Mouse (Mus musculus) frontal cortex, postnatal 14 days (tissue): ENCODE measurements around the gene Serbp1.
"Not testable (repeated sequence)": the region's sequence is repeated elsewhere in the genome, so short reads cannot be mapped to it uniquely, and the experiment has no call there.

Experiments
- DNase-seq, 2 experiments: peaks; one replicate each; pipeline ENCODE4 v3.0.0; 2022; ENCODE audit warnings: low spot score in 2 of 2

The Serbp1 gene

GRCm38 (mm10) chr6:67237977-67238376 lies at the start of gene Serbp1:
Gene Serbp1 (plus strand): TSS chr6:67238176.
- no peak for DNase-seq

- no peak for DNase-seq
These were observed 44.4 kb upstream of the Serbp1 start for GRCm38 (mm10) chr6:67193591-67193990.

DNA sequence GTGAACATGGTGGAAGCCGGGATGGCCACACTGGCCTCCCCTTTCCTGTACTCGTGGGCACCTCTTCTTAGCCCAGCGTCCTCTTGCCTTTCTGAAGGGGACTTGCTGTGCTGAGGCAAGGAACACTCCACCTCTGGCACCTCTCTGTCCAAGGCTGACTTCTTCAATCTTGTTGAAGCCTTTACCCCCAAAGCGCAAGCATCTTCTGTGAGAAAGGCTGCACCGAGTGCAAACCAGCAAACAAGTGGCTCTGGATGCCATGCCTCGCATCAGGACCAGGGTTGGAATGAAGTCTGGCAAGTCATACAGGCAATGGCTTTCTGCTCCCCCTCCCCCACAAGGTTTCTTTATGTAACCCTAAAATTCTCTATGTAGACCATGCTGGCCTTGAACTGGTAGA lies 43.4 kb upstream of the Serbp1 start:
- DNase-seq, result no peak

- no peak for DNase-seq
These were observed 42.8 kb upstream of the Serbp1 start for GRCm38 (mm10) chr6:67195148-67195611.

- DNase-seq, result no peak
These were observed 41.2 kb upstream of the Serbp1 start for GRCm38 (mm10) chr6:67196821-67197220.

DNA sequence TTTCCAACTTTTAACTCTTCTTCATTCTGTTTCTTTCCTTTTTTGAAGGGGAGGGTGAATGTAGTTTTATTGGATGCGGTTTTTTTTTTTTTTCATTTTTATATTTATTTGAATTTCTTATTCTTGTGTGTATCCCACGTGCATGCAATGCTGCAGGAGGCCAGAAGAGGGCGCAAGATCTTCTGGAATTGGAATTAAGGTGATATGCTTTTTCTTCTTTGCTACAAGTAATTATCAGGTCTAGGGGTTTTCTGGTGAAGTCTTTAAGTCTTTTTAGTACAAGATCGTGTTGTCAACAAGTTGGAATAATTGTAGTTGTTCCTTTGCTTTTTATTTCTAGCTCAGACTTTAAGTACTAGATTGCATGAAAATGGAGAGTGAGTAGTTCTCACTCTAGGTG lies 39.9 kb upstream of the Serbp1 start:
- DNase-seq, result peak in 1 of 2 experiments; percentile 8

GRCm38 (mm10) chr6:67200715-67201322 lies 37.2 kb upstream of the Serbp1 start:
- DNase-seq, result no peak

GRCm38 (mm10) chr6:67205081-67206037 lies 32.6 kb upstream of the Serbp1 start:
- DNase-seq, result no peak

GRCm38 (mm10) chr6:67212362-67212761 lies 25.6 kb upstream of the Serbp1 start:
- DNase-seq, result no peak

GRCm38 (mm10) chr6:67213429-67214098 lies 24.4 kb upstream of the Serbp1 start:
- DNase-seq, result no peak

DNA sequence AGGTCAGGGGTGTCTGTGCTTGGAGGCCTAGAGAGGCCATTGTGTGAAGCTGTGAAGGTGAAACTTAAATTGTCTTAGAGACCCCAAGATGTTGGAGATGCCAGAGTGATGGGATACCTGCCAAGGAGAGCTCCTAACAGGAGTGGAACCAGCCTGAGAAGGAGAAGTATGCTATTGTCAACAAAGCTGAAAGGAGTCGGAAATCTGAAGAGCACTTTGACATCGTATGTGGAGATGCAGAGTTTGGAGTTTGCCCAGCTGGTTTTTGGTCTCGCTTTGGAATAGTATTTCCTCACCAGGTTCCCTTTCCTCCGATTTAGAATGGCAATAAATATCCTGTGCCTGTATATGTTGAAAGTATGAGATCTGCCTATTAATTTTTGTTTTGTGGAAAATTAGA lies 20.6 kb upstream of the Serbp1 start:
- DNase-seq, result no peak

- no peak for DNase-seq
These were observed 20.1 kb upstream of the Serbp1 start for GRCm38 (mm10) chr6:67217846-67218245.

DNA sequence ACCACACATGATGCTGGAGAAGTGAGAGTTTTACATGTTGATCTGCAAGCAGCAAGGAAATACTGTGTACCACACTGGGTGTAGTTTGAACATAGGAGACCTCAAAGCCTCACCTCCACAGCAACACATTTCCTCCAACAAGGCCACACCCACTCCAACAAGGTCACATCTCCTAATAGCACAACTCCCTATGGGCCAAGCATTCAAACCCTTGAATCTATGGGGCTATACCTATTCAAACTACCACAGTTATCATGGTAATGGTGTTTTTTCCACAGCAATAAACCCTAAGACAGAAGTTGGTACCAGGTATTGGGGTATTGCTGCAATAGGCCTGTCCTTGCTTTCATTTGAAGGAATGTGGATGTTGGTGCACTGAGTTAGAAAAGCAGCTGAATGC lies 19.4 kb upstream of the Serbp1 start:
- DNase-seq, result no peak

DNA sequence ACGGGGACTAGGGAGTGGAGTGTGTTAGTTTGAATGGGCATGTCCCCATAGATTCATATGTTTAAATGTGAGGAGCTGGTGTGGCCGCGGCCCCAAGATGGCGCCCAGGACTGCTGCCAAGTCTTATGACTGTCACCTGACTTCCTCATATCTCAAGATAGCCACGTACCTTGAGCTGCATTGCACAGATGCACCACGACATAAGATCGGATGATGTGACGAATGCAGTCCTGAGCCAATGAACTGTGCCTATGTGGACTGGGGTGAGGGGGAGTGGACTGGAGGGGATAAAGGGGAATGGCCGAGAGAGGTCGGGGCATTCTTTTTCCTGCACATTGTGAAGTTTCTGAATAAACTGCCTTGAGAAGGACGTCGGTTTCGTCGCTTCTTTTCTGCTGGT lies 18.0 kb upstream of the Serbp1 start:
- not testable (repeated sequence) for DNase-seq

GRCm38 (mm10) chr6:67220731-67221130 lies 17.2 kb upstream of the Serbp1 start:
- no peak for DNase-seq

DNA sequence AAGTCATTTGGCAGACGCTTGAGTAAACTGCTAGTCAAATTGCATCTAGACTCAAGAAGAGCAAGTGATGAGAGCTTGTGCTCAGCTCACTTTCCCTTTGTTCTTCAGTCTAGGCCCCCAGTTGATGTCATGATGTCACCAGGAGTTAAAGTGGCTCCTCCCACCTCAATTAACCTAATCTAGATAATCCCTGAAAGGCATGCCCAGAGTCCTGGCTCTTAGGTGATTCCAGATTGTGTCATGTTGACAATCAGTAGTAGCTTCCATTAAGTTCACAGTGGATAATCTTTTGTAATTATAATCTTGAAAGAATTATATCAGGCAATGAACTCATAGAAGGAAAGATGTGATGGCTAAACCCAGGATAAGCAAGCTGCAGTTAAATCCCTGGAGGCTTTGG lies 14.9 kb upstream of the Serbp1 start:
- DNase-seq, result no peak

- DNase-seq, result no peak
These were observed 14.5 kb upstream of the Serbp1 start for GRCm38 (mm10) chr6:67223499-67223898.

DNA sequence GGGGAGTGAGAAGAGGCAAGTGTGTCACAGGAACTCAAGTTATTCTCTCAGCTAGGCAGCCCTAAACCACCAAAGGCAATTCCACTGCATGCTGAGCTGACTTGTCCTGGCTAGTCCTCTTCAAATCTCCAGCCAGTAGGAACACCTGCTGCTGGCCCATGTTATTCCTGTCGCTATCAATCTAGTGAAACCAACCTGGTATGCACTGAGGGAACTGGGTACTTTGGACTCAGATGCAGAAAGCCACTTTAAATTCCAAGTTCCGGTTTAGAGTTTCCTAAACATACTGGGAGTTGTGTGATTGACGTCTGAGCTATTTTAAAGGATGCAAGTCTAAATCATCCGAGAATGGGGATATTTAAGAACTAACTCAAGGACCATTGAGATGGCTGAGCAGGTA lies 11.7 kb upstream of the Serbp1 start:
- no peak for DNase-seq

- DNase-seq, result no peak
These were observed 9.4 kb upstream of the Serbp1 start for GRCm38 (mm10) chr6:67228459-67229107.

DNA sequence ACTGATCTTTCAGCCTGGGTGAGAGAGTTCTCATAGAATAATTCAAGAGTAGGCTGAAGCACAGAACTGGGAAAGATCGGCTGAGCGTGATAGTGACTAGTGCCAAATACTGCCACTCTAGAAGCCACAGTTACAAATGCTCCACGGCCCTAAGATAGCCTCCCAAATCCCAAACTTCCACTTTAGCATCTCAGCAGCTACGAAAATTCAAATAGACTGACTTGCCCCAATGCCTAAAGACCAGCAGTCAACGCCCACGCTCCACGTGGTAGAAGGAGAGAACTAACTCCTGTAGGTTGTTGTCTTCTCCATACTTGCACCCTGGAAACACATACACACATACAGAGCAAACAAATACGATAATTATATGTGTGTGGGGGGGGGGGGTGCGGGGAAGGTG lies 8.5 kb upstream of the Serbp1 start:
- no peak for DNase-seq

- DNase-seq, result no peak
These were observed 8.0 kb upstream of the Serbp1 start for GRCm38 (mm10) chr6:67229922-67230518.

- no peak for DNase-seq
These were observed 7.0 kb upstream of the Serbp1 start for GRCm38 (mm10) chr6:67230950-67231349.
